Mouse (Mus musculus) brain, embryonic 14.5 days (tissue): ENCODE measurements at regions not wholly inside any gene's neighbourhood (a gene's known extent, or its start where the extent isn't known, plus 50 kb on each side); places are given as distances from the start of the nearest gene placed in this dataset.

Source experiments
- CTCF ChIP-seq: fragments of 200-500 bp; IDR thresholded peaks from 2 replicates; pipeline ENCODE4 v1.5.1; 2012; ENCODE audit warnings: inconsistent platforms, mild to moderate bottlenecking, moderate library complexity, borderline replicate concordance; ENCODE audit not compliant: insufficient read depth, insufficient read length; ENCODE audit errors: extremely low read depth
- POLR2A ChIP-seq: fragments of 200-500 bp; IDR thresholded peaks from 2 replicates; pipeline ENCODE4 v1.6.1; 2012; ENCODE audit warnings: mild to moderate bottlenecking, inconsistent platforms, borderline replicate concordance; ENCODE audit not compliant: poor library complexity, insufficient read depth, insufficient read length, severe bottlenecking; ENCODE audit errors: extremely low read depth

DNA sequence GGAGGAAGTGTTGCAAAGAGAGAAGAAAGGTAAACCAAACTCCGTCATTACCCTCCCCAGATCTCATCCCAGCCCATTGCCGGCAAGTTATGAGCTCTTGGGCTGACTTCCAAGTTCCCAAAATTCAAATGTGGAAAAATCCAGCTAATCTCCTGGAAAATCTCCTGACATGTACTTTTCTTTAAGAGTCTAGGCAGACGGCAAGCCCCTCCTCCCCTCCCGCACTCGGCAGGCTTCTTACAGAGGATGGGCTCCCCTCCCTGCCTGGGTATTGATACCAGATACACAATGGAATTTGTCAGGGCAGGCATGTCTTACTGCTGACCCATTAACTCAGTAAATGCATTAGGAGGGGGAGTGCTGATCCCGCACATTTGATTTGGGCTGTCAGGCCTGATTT lies 271.0 kb downstream of the Pax1 start:
- TF ChIP-seq POLR2A (no peak), CTCF (no peak)
